Mouse (Mus musculus) erythroblast, embryonic 14.5 days (primary cell): ENCODE measurements around the gene Cfap77.

Experiments used
- GATA1 ChIP-seq: IDR thresholded peaks from 2 replicates; pipeline ENCODE4 v1.6.1; 2012; ENCODE audit warnings: low read length, inconsistent platforms, mixed read lengths
- TAL1 ChIP-seq: IDR thresholded peaks from 3 replicates; pipeline ENCODE4 v1.6.1; 2012; ENCODE audit warnings: low read length, inconsistent platforms, mixed read lengths

DNA sequence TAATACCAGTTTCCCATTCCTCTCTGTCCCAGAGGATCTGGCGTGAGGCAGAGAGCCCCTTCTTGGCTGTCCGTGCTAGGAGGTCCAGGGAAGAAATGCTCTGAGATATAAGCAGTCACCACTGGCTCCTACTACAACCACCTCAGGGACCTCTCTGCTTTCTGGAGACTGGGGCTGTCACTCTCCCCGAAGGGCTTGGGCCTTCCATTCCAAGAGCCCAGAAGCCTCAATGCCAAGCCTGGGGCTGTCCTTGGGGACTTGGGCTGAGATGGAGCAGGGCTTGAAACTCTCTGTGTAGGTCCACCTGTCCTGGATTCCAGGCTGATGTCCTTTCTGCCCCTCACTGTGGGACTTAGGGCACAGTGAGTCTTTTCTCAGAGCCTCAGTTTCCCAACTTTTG lies 144.0 kb downstream of the Cfap77 start:
- no peak for TF ChIP-seq GATA1
- no peak for TF ChIP-seq TAL1
